Mouse (Mus musculus) hindbrain, embryonic 15.5 days (tissue): Measurements from ENCODE around the gene Ptprt. TPM values are rescaled to one million over a fixed set of nuclear protein-coding genes. Genes with fewer than 3 reads are reported as not detected.

Experiments
- ATAC-seq: fragments of 200-750 bp; cut with Nextera tagmentation; 2 replicates; pipeline ENCODE4 v1.8.0; 2017; ENCODE audit warnings: low read depth, moderate number of reproducible peaks, moderate TSS enrichment; ENCODE audit not compliant: low FRiP score
- H3K27ac ChIP-seq: fragments of 300-500 bp; sonication (generic); replicated peaks from 2 replicates; pipeline ENCODE4 v1.5.1; 2015; ENCODE audit warnings: mild to moderate bottlenecking, inconsistent platforms
- H3K27me3 ChIP-seq: fragments of 300-500 bp; sonication (generic); 2 replicates; pipeline ENCODE4 v1.6.1; 2015; ENCODE audit warnings: control low read depth, inconsistent platforms
- H3K36me3 ChIP-seq: fragments of 300-500 bp; sonication (generic); 2 replicates; pipeline ENCODE4 v1.6.1; 2015; ENCODE audit warnings: control low read depth, inconsistent platforms
- H3K4me1 ChIP-seq: fragments of 300-500 bp; sonication (generic); replicated peaks from 2 replicates; pipeline ENCODE4 v1.6.1; 2015; ENCODE audit warnings: control low read depth, inconsistent platforms
- H3K4me2 ChIP-seq: fragments of 300-500 bp; sonication (generic); 2 replicates; pipeline ENCODE4 v1.6.1; 2015; ENCODE audit warnings: moderate library complexity, mild to moderate bottlenecking, inconsistent platforms
- H3K4me3 ChIP-seq: fragments of 300-500 bp; sonication (generic); 2 replicates; pipeline ENCODE4 v1.5.1; 2015; ENCODE audit warnings: mild to moderate bottlenecking, inconsistent platforms
- H3K9ac ChIP-seq: fragments of 300-500 bp; sonication (generic); 2 replicates; pipeline ENCODE4 v1.6.1; 2015; ENCODE audit warnings: inconsistent platforms
- H3K9me3 ChIP-seq: fragments of 300-500 bp; sonication (generic); 2 replicates; pipeline ENCODE4 v1.6.1; 2016; ENCODE audit warnings: control low read depth, inconsistent platforms
- WGBS: fragments of 180-500 bp; shearing (Covaris S2); methylation state at CpG from one replicate; pipeline ENCODE4 v1.1.7; 2015; 5-methylcytosine and 5-hydroxymethylcytosine counted together
- polyA plus RNA-seq: library from polyadenylated mRNA; unstranded; fragments of >200 nt; fragmentation: Nextera tagmentation; extraction: Ambion mirVana; gene quantifications from 2 replicates; pipeline ENCODE4 v1.2.1, GENCODE M21; 2015

Gene Ptprt
- polyA plus RNA-seq, 1 experiment from 2014 or later: 14.2 TPM

DNA sequence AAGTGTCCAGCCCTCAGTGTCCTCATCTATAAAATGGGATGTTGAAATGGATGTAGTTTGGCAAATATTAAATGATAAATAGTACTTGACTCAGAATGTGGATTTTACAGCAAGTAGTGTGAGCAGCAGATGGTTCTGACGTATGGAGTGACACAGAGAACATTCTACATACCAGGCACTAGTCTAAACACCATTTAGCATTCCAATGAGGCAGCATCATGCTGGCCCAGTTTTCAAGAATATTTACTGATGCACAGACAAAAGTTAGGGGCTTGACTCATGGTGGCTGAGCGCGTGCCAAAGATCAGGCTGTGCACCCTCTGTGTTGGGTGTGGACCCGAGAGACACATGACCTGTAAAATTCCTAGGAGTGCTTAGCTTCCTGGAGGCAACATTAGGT, 378.3 kb downstream of the Ptprt start:
- Histone ChIP-seq H3K9me3 (no peaks in the 10 kb centered on the region), H3K9ac (no peak overlapping the region), H3K4me1 (peaks cover 18% of the 10 kb centered on the region), H3K36me3 (no peaks in the 10 kb centered on the region), H3K4me2 (no peak overlapping the region), H3K27ac (peak overlapping the region; percentile 56), H3K4me3 (no peak overlapping the region), H3K27me3 (no peaks in the 10 kb centered on the region)
- ATAC-seq: no peak
- WGBS: 71% methylated on average over 4 of the region's 4 CpGs

DNA sequence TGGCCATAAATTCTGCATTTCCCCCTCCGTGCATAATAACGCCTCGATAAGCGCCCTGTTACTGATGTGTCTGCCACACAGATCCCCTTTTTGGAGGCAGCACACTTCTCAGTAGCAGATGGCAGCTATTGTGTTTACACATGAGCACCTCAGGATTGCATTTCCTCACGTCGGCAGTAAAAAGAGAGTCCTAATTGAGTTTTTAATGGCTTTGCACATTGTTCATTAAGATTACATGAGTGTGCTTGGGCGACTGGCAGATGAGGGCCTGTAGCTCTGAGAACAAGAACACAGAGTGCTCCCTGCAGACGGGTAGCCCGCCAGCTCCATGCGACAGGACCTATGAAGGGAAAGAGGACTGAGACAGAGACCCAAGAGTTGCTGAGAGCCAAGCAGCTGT, 378.8 kb downstream of the Ptprt start:
- Histone ChIP-seq H3K4me2 (no peak overlapping the region), H3K36me3 (no peaks in the 10 kb centered on the region)
- ATAC-seq: peak; percentile 85

DNA sequence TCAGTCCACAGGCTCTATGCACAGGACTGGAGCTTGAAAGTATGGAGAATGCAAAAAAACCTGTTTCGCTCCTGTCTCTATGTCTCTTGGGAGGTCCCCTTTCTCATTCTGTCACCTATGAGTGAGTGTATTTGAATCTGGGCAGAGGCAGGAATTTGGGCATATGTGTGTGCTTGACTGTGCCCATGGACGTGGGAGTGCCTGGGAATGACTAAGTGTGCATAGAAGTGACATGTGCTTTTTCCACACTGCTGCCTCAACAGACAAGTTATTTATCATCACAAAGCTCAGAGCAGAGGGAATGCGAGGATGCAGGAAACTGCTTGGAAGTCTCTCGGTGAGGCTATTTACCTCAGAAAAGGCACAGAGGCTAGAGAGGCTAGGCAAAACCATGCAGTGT, 387.1 kb downstream of the Ptprt start:
- Histone ChIP-seq H3K9me3 (no peaks in the 10 kb centered on the region), H3K4me1 (no peaks in the 10 kb centered on the region), H3K36me3 (no peaks in the 10 kb centered on the region), H3K4me2 (no peak overlapping the region), H3K27ac (no peak overlapping the region), H3K4me3 (no peak overlapping the region), H3K9ac (no peak overlapping the region), H3K27me3 (no peaks in the 10 kb centered on the region)
- 56% methylated on average over 4 of the region's 4 CpGs for WGBS
- no peak for ATAC-seq

More for the DNA sequence above, 378.8 kb downstream of the Ptprt start:
- H3K27ac ChIP-seq: peak overlapping the region; percentile 56
- no peak overlapping the region for H3K9ac ChIP-seq
- H3K4me3 ChIP-seq: no peak overlapping the region
- H3K27me3 ChIP-seq: no peaks in the 10 kb centered on the region
- no peaks in the 10 kb centered on the region for H3K9me3 ChIP-seq
- 21% methylated on average over 10 of the region's 10 CpGs for WGBS
- peaks cover 18% of the 10 kb centered on the region for H3K4me1 ChIP-seq

DNA sequence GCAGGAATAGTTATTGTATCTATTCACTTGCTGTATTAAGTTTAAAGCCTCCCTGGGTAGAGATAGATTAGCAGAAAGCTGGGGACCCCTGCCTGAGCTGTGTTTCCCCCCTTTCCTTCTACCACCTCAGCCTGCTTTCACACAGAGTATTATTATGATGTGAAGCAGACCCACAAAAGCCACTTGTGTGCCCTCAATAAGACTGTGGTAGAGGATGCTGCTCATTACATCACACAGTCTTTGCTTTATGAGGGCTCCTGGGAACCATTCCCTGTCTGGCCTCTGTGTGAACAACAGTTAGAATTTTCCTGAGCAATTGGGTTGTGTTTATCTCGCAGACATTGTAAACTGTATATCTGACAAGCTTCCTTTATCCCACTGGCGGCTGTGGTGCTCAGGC, 409.7 kb downstream of the Ptprt start:
- no peak overlapping the region for H3K9ac ChIP-seq
- no peak overlapping the region for H3K4me2 ChIP-seq
- no peaks in the 10 kb centered on the region for H3K9me3 ChIP-seq
- H3K4me1 ChIP-seq: no peaks in the 10 kb centered on the region
- 80% methylated on average over 2 of the region's 2 CpGs for WGBS
- H3K27ac ChIP-seq: no peak overlapping the region
- H3K4me3 ChIP-seq: no peak overlapping the region
- H3K36me3 ChIP-seq: no peaks in the 10 kb centered on the region
- no peaks in the 10 kb centered on the region for H3K27me3 ChIP-seq
- ATAC-seq: no peak

DNA sequence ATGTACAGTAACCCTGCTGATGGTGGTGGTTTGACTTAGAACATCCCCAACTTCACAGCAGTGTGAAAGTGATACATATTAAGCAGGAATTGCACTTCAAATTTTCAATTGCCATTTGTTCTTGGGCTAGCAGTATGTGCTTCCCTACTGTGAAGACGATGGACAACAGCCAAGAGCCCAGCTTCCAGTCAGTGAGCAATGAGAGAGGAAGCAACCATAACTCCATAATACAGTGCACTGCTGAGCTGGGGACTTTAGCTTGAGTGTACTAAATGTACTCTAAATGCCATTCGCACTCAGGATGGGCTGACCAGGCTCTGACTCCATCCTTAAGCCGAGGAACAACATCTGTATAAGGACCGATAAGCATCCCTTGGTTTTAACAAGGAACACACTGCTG, 412.7 kb downstream of the Ptprt start:
- ATAC-seq: no peak
- no peaks in the 10 kb centered on the region for H3K36me3 ChIP-seq
- H3K4me2 ChIP-seq: no peak overlapping the region
- H3K27ac ChIP-seq: no peak overlapping the region
- H3K9me3 ChIP-seq: no peaks in the 10 kb centered on the region
- H3K27me3 ChIP-seq: no peaks in the 10 kb centered on the region
- no peaks in the 10 kb centered on the region for H3K4me1 ChIP-seq
- 84% methylated on average over 4 of the region's 4 CpGs for WGBS
- H3K4me3 ChIP-seq: no peak overlapping the region
- no peak overlapping the region for H3K9ac ChIP-seq

DNA sequence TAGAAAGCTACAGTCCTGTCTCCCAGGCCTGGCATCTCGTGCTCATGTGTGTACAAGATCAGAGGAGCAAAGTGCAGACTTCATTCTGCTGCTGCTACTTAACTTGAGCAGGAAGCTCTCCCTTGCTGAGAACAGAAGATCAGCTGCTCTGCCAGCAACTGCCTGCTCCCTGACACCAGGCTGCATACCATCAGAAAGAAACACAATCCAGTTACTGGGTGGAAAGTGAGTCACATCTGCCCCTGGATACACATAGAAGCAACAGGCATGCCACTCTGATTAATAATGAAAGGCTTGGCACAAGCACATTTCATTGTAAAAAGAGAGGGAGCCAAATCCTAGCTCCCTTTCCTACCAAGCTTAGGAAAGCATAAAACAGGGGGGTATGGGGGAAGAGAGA, 438.5 kb downstream of the Ptprt start:
- no peaks in the 10 kb centered on the region for H3K27me3 ChIP-seq
- H3K4me1 ChIP-seq: no peaks in the 10 kb centered on the region
- no peak overlapping the region for H3K4me2 ChIP-seq
- H3K36me3 ChIP-seq: no peaks in the 10 kb centered on the region
- ATAC-seq: no peak
- H3K9ac ChIP-seq: no peak overlapping the region
- no peak overlapping the region for H3K4me3 ChIP-seq
- H3K9me3 ChIP-seq: no peaks in the 10 kb centered on the region
- H3K27ac ChIP-seq: no peak overlapping the region
- 62% methylated on average over 1 of the region's 1 CpGs for WGBS

DNA sequence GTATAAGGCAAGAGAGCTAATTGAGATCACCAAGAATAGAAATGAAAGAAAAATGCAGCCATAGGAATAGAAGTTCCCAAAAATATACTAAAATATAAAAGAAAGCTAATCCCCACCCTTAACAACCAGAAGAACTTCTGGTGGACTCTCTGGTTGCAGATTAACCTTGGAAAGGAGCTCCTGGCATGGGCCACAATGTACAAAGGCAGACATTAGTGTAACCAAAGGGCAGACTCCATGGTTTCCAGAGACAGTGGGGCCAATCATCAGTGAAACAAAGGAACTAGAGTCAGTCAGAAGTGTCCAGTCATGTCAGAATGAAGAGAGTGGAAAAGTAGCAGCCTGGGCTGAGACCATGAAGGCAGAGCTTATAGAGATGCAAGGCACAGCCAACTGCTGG, 440.4 kb downstream of the Ptprt start:
- Histone ChIP-seq H3K9me3 (no peaks in the 10 kb centered on the region), H3K27me3 (no peaks in the 10 kb centered on the region), H3K4me2 (no peak overlapping the region), H3K4me3 (no peak overlapping the region), H3K4me1 (no peaks in the 10 kb centered on the region), H3K27ac (no peak overlapping the region), H3K9ac (no peak overlapping the region), H3K36me3 (no peaks in the 10 kb centered on the region)
- no peak for ATAC-seq

DNA sequence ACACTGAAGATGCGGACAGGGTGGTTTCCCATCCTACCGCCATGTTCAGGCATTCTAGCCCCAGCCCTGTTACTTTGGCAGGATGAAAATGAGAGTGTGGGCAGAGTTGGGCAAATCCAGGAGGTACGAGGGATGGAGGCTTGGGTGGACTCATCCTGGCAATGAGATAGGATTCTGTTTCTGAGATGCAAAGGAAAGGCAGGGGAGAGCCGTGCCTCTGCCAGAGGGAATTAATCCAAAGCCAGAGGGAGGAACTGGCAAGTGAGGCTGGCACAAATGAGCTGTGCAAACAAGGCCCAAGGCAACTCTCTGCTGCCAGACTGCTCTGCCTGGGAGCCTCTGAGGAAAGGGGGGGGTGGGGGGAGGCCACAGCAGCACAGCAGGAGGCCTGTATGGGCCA, 441.4 kb downstream of the Ptprt start:
- H3K27ac ChIP-seq: no peak overlapping the region
- H3K4me3 ChIP-seq: no peak overlapping the region

DNA sequence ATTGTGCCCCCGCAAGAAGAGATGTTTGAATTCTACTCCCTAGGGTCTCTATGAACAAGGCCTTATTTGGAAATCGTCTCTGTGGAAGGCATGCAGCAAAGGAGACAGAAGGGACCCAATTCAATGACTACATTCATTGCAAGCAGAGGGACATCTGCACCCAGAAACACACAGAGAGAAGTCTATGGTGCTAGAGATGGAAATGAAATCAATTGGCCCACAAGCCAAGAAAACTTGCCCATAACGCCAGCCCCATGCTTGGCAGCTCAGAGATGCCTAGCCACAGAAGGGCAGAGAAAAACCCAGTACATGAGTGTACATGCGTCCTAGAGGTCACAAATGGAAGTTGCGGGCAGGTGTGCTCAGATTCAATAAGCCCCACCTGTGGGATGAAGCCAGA, 443.1 kb downstream of the Ptprt start:
- Histone ChIP-seq H3K4me3 (no peak overlapping the region), H3K27me3 (no peaks in the 10 kb centered on the region), H3K27ac (no peak overlapping the region), H3K9me3 (no peaks in the 10 kb centered on the region), H3K4me1 (no peaks in the 10 kb centered on the region), H3K4me2 (no peak overlapping the region), H3K36me3 (no peaks in the 10 kb centered on the region), H3K9ac (no peak overlapping the region)
- WGBS: 92% methylated on average over 5 of the region's 5 CpGs
- no peak for ATAC-seq

More for the DNA sequence above, 441.4 kb downstream of the Ptprt start:
- Histone ChIP-seq H3K4me1 (no peaks in the 10 kb centered on the region), H3K9ac (no peak overlapping the region), H3K9me3 (no peaks in the 10 kb centered on the region), H3K4me2 (no peak overlapping the region), H3K27me3 (no peaks in the 10 kb centered on the region), H3K36me3 (no peaks in the 10 kb centered on the region)
- ATAC-seq: no peak
- 74% methylated on average over 4 of the region's 4 CpGs for WGBS

DNA sequence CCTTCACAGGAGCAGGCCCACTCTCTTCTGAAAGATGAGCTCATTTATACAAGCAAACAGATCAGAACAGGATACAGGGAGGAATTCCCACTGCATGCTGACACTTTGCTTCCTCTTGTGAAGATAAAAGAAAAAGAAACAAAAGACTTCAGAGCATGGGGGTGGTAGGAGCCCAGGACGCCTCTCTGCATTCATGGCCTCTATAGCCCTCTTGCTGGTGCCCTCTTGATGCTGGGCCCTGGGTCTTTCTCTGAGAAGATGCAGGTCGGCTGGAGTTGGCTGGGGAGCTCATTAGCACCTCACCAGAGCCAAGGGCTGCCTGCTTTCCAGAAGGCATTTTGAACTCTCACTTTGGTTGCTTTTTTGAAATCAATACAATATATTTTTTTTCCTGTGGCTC, 448.6 kb downstream of the Ptprt start:
- Histone ChIP-seq H3K4me1 (no peaks in the 10 kb centered on the region), H3K9ac (no peak overlapping the region), H3K27ac (no peak overlapping the region), H3K9me3 (no peaks in the 10 kb centered on the region), H3K27me3 (no peaks in the 10 kb centered on the region), H3K4me2 (no peak overlapping the region), H3K36me3 (no peaks in the 10 kb centered on the region), H3K4me3 (no peak overlapping the region)
- no peak for ATAC-seq
- 12% methylated on average over 2 of the region's 2 CpGs for WGBS

DNA sequence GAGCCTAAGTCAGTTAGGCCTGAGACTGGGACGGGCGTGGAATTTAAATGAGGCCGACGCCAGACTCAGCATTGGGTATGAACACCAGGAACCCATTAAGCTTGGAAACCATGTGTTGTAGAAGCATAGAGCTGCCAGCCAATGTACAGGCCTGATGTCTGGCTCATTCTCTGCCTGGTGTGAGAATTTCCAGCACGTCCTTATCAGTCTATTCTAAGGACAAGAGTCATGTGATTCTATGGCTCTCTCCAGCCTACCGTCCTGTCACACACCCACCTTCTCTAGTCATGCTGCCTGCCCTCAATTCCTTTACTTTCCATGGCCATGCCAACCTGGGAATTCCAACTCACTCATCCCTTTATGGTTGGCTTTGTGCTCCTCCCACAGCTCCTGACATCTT, 450.4 kb downstream of the Ptprt start:
- Histone ChIP-seq H3K9me3 (no peaks in the 10 kb centered on the region), H3K4me1 (no peaks in the 10 kb centered on the region), H3K4me2 (no peak overlapping the region), H3K27ac (no peak overlapping the region), H3K9ac (no peak overlapping the region), H3K36me3 (no peaks in the 10 kb centered on the region), H3K4me3 (no peak overlapping the region), H3K27me3 (no peaks in the 10 kb centered on the region)
- 87% methylated on average over 6 of the region's 6 CpGs for WGBS
- ATAC-seq: no peak

DNA sequence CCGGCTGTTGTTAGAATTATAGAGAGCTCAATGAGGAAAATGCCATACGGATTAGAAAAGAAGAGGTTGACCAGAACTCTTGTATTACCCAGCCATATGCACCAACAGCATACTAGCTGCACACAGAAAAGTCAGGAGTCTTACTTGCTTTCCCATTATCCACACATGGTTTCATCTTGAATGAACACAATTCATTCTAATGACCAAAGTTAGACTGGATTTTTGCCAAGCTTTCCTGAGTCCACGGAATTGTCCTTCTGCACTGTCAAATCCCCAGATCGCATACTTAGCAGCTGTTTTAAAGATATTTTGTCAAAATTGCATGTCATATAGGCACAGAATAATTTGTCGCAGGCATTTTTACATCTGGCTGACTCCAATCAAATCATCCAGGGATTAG, 463.6 kb downstream of the Ptprt start:
- ATAC-seq: no peak

DNA sequence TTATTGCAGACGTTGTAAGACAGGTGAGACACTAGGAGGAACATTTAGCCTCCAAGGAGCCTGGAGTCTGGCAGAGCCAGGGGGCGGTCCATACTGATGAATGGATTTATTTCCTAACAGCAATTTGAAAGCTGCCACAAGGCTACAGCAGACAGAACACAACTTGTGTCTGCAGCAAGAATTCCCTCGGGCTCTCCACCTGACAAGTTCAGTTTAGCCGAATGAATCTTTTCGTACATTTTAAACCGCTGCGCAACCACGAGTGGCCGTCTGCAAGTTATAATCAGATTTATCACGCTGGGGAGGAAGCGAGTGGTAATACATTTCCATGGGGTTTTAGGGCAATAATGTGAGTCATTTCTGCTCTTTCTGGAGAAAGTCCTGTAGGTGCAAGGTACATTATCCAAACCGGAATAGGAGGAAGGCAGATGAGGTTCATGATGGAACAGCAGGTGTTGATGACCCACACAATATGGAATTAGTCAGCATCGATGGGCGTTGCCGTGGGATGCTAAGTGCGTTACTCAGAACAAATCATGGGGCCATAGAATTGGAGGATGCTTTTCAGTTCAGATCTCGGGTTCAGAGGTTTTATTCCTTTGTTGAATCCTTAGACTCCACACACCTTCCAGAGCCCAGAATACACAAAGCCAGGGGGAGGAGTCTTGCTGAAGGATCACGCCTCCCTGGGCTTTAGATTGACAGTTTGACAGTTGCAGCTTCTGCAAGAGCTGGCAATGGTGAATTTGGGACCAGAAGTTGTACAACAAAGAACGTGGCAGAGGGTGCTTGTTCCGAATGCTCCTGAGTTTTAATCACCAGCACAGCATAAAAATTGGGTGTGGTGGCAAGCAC, 478.1 kb downstream of the Ptprt start:
- WGBS: 57% methylated on average over 20 of the region's 20 CpGs
- no peak overlapping the region for H3K4me3 ChIP-seq

More for the DNA sequence above, 463.6 kb downstream of the Ptprt start:
- Histone ChIP-seq H3K4me3 (no peak overlapping the region), H3K27me3 (no peaks in the 10 kb centered on the region), H3K9me3 (no peaks in the 10 kb centered on the region), H3K9ac (no peak overlapping the region), H3K27ac (no peak overlapping the region), H3K36me3 (no peaks in the 10 kb centered on the region), H3K4me2 (no peak overlapping the region), H3K4me1 (no peaks in the 10 kb centered on the region)
- WGBS: 66% methylated on average over 5 of the region's 5 CpGs

More for the DNA sequence above, 478.1 kb downstream of the Ptprt start:
- no peak overlapping the region for H3K9ac ChIP-seq
- no peaks in the 10 kb centered on the region for H3K9me3 ChIP-seq
- peak overlapping the region; percentile 7 for H3K4me2 ChIP-seq
- H3K27me3 ChIP-seq: no peaks in the 10 kb centered on the region
- H3K36me3 ChIP-seq: no peaks in the 10 kb centered on the region
- no peak for ATAC-seq
- peak overlapping the region; percentile 1; the same call in 1 of the 2 replicates for H3K27ac ChIP-seq
- peaks cover 6% of the 10 kb centered on the region; the same call in 1 of the 2 replicates for H3K4me1 ChIP-seq
